Mouse (Mus musculus) heart, postnatal 36 days (tissue): ENCODE measurements around the gene Gm10643. TPM values are rescaled to one million over a fixed set of nuclear protein-coding genes. Genes with fewer than 3 reads are reported as not detected.

ENCODE experiments used
- DNase-seq, 2 experiments: peaks; one replicate each; pipeline ENCODE4 v3.0.0; 2021 to 2022
- intact Hi-C: fragments of 180-260 bp; cut with DNase I; formaldehyde crosslinking; loops from one replicate; pipeline ENCODE4 v1.15.1; 2025
- microRNA-seq, 2 experiments: library from miRNA; unstranded; fragments of <30 nt; microRNA quantifications; one replicate each; pipeline ENCODE4 v1.2.0; 2021; ENCODE audit warnings: borderline number of aligned reads in 2 of 2
- total RNA-seq, 2 experiments: library from RNA; stranded (reverse); gene quantifications; 2 replicates each; pipeline ENCODE4 v1.2.3; 2021

Gm10643 gene
- total RNA-seq, 2 experiments from 2014 or later: 4.1 to 4.5 TPM

- intact Hi-C loops: no loop called here
- no peak for DNase-seq
Measured at GRCm38 (mm10) chr8:84044103-84044502, 20.8 kb downstream of the Gm10643 start.

GRCm38 (mm10) chr8:84042948-84043342, 22.0 kb downstream of the Gm10643 start:
- DNase-seq: peak; percentile 32 to 47
- intact Hi-C loops: loop anchor here (2.0 kb wide), 1 partner anchor 20 kb away; no protein-coding TSS in a partner anchor

- intact Hi-C loops: loop anchor here (2.0 kb wide), 1 partner anchor 20 kb away; no protein-coding TSS in a partner anchor
Measured at GRCm38 (mm10) chr8:84042066-84042947, 22.6 kb downstream of the Gm10643 start, which contains the start of gene Il27ra. Gene Il27ra (minus strand): TSS chr8:84042589.

GRCm38 (mm10) chr8:84039050-84039449, 25.9 kb downstream of the Gm10643 start:
- intact Hi-C loops: loop anchor here (1.0 to 2.0 kb wide), 2 partner anchors 144 to 246 kb away; no protein-coding TSS in a partner anchor

More at GRCm38 (mm10) chr8:84042066-84042947, 22.6 kb downstream of the Gm10643 start, which contains the start of gene Il27ra:
- DNase-seq: peak; percentile 78

GRCm38 (mm10) chr8:84038015-84038414, 26.9 kb downstream of the Gm10643 start:
- DNase-seq: peak; percentile 43 to 50
- intact Hi-C loops: loop anchor here (2.0 kb wide), 1 partner anchor 145 kb away; no protein-coding TSS in a partner anchor

More at GRCm38 (mm10) chr8:84039050-84039449, 25.9 kb downstream of the Gm10643 start:
- DNase-seq: peak; percentile 80

GRCm38 (mm10) chr8:84032777-84033176, 32.2 kb downstream of the Gm10643 start:
- intact Hi-C loops: no loop called here

GRCm38 (mm10) chr8:84029272-84029671, 35.7 kb downstream of the Gm10643 start:
- intact Hi-C loops: no loop called here
- DNase-seq: no peak

More at GRCm38 (mm10) chr8:84032777-84033176, 32.2 kb downstream of the Gm10643 start:
- no peak for DNase-seq

- intact Hi-C loops: no loop called here
- no peak for DNase-seq
Measured at GRCm38 (mm10) chr8:84027449-84027848, 37.5 kb downstream of the Gm10643 start.

- intact Hi-C loops: no loop called here
- peak in 1 of 2 experiments; percentile 45 for DNase-seq
Measured at GRCm38 (mm10) chr8:84025863-84026262, 39.1 kb downstream of the Gm10643 start.

GRCm38 (mm10) chr8:84024171-84024570, 40.8 kb downstream of the Gm10643 start:
- intact Hi-C loops: no loop called here
- DNase-seq: peak; percentile 51 to 67

GRCm38 (mm10) chr8:84023631-84024030, 41.3 kb downstream of the Gm10643 start:
- intact Hi-C loops: no loop called here
- DNase-seq: no peak

GRCm38 (mm10) chr8:84023085-84023484, 41.9 kb downstream of the Gm10643 start:
- intact Hi-C loops: no loop called here
- peak; percentile 70 to 72 for DNase-seq

GRCm38 (mm10) chr8:84021569-84021968, 43.4 kb downstream of the Gm10643 start:
- intact Hi-C loops: no loop called here
- no peak for DNase-seq

GRCm38 (mm10) chr8:84021096-84021495, 43.8 kb downstream of the Gm10643 start, which contains the start of gene Palm3:
Gene Palm3 (plus strand): TSS chr8:84021471.
- DNase-seq: no peak

GRCm38 (mm10) chr8:84019738-84020137, 45.2 kb downstream of the Gm10643 start:
- intact Hi-C loops: no loop called here
- DNase-seq: no peak

More at GRCm38 (mm10) chr8:84021096-84021495, 43.8 kb downstream of the Gm10643 start, which contains the start of gene Palm3:
- intact Hi-C loops: no loop called here

- intact Hi-C loops: no loop called here
- no peak for DNase-seq
Measured at GRCm38 (mm10) chr8:84015833-84016232, 49.1 kb downstream of the Gm10643 start.

Small RNA genes within 50 kb of the gene (microRNA-seq; reads per million reads assigned to microRNA genes)
- 0 reads per million in 2 experiments for gene Mir709

Other genes with a start within 250 kb of the Gm10643 start
- gene Adgrl1, start 165.0 kb downstream of the Gm10643 start, total RNA-seq: 10 to 100 TPM; 13.9 to 15.0 TPM
- gene Gm10644, start 109.9 kb downstream of the Gm10643 start, total RNA-seq: under 1 TPM; 0.92 to 0.95 TPM
- 1 to 10 TPM; 1.2 to 2.4 TPM for gene Asf1b, start 109.6 kb downstream of the Gm10643 start, total RNA-seq
- 100 to 1,000 TPM; 336 to 360 TPM for gene Prkaca, start 92.1 kb downstream of the Gm10643 start, total RNA-seq
- 10 to 100 TPM; 27.3 to 33.1 TPM for gene Samd1, start 67.5 kb downstream of the Gm10643 start, total RNA-seq
- not detected for gene 1700067K01Rik, start 63.6 kb downstream of the Gm10643 start, total RNA-seq
- gene 2210011C24Rik, start 53.0 kb downstream of the Gm10643 start, total RNA-seq: 1 to 10 TPM; 2.6 to 3.4 TPM
- gene Palm3, start 43.7 kb downstream of the Gm10643 start, total RNA-seq: under 1 TPM; 0.11 to 0.87 TPM
- gene Il27ra, start 22.5 kb downstream of the Gm10643 start, total RNA-seq: 1 to 10 TPM; 3.0 to 3.1 TPM
- not detected for gene Rln3, start 20.1 kb downstream of the Gm10643 start, total RNA-seq
- gene Rfx1, start 1.7 kb upstream of the Gm10643 start, total RNA-seq: 10 to 100 TPM; 11.0 to 12.3 TPM
- gene Dcaf15, start 39.6 kb upstream of the Gm10643 start, total RNA-seq: 1 to 10 TPM; 8.1 to 8.2 TPM
- gene Podnl1, start 60.9 kb upstream of the Gm10643 start, total RNA-seq: not detected
- 10 to 100 TPM; 14.5 to 15.8 TPM for gene Cc2d1a, start 82.8 kb upstream of the Gm10643 start, total RNA-seq
- gene 4930432K21Rik, start 82.9 kb upstream of the Gm10643 start, total RNA-seq: under 1 TPM in 1 of 2 experiments, not detected in 1; 0.36 TPM
- gene Nanos3, start 120.1 kb upstream of the Gm10643 start, total RNA-seq: under 1 TPM; 0.80 to 0.95 TPM
- gene Zswim4, start 171.9 kb upstream of the Gm10643 start, total RNA-seq: 10 to 100 TPM in 1 of 2 experiments, 1 to 10 TPM in 1; 9.5 to 11.0 TPM
- 100 to 1,000 TPM; 231 to 232 TPM for gene D8Ertd738e, start 184.6 kb upstream of the Gm10643 start, total RNA-seq
- 10 to 100 TPM; 10.1 to 12.3 TPM for gene Mri1, start 192.2 kb upstream of the Gm10643 start, total RNA-seq
- 10 to 100 TPM in 1 of 2 experiments, 1 to 10 TPM in 1; 7.5 to 11.0 TPM for gene Ccdc130, start 205.2 kb upstream of the Gm10643 start, total RNA-seq